ENCODE assay signal across 8 mouse cellular contexts in the genomic region with DNA sequence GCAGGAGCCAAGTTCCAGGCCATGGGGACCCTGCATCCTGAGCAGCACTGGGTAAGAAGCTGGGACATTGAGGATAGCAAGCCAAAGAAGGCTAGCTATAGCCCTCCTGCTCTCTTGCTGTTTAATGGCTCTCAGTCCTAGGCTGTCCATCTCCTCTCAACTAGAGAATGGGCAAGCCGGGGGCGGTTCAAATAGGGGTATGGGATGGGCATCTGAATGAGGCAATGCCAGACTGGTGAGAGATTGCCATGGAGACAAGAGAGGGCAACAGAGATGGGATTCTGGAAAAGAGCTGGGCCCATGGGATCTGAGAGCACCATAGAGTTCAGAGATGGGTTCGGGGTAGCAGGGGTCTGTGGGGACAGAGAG. TPM values are rescaled to one million over a fixed set of nuclear protein-coding genes. Genes with fewer than 3 reads are reported as not detected.
DNase-seq lines count a peak whose midpoint lies in the region; ATAC-seq and TF ChIP-seq lines count a peak whose summit lies in the region.

No protein-coding gene starts in this region.

- no peak for TF ChIP-seq POLR2A in heart, adult 2 months (IDR thresholded peaks at IDR 0.05; ENCODE audit: insufficient read depth, low read depth, low read length)

- peak overlapping the region; percentile 12; the same call in 1 of the 2 replicates for H3K27ac ChIP-seq in heart, adult 2 months
- H3K27ac ChIP-seq in left cerebral cortex, adult 2 months, result peak overlapping the region; percentile 64
- no peak overlapping the region for H3K27ac ChIP-seq in forebrain, embryonic 13.5 days
- peak overlapping the region; percentile 77 for H3K27ac ChIP-seq in limb, embryonic 15.5 days

- H3K79me2 ChIP-seq in heart, adult 2 months (replicated peaks; ENCODE audit: control insufficient read depth, insufficient read depth, low read length), result no peaks in the 10 kb centered on the region

- H3K9ac ChIP-seq in heart, adult 2 months (ENCODE audit: low read depth, low read length), result no peak overlapping the region
- peak overlapping the region; percentile 21; the same call in 1 of the 2 replicates for H3K9ac ChIP-seq in forebrain, embryonic 13.5 days
- no peak overlapping the region for H3K9ac ChIP-seq in limb, embryonic 15.5 days

- peaks cover 14% of the 10 kb centered on the region for H3K4me1 ChIP-seq in heart, adult 2 months (ENCODE audit: control insufficient read depth, insufficient read depth, low read length)
- peaks cover 31% of the 10 kb centered on the region for H3K4me1 ChIP-seq in forebrain, embryonic 13.5 days
- peaks cover 64% of the 10 kb centered on the region for H3K4me1 ChIP-seq in limb, embryonic 15.5 days

- H3K4me2 ChIP-seq in forebrain, embryonic 13.5 days, result no peak overlapping the region
- H3K4me2 ChIP-seq in limb, embryonic 15.5 days, result peak overlapping the region; percentile 24

- H3K4me3 ChIP-seq in heart, adult 2 months, result no peak overlapping the region
- H3K4me3 ChIP-seq in left cerebral cortex, adult 2 months, result no peak overlapping the region
- H3K4me3 ChIP-seq in forebrain, embryonic 13.5 days, result no peak overlapping the region
- 0 out of 2 replicates have a peak overlapping the region, but pooled peaks have one; percentile 6 for H3K4me3 ChIP-seq in limb, embryonic 15.5 days

- TF ChIP-seq CTCF in heart, adult 2 months (IDR thresholded peaks at IDR 0.05), result no peak
- no peak for TF ChIP-seq CTCF in left cerebral cortex, adult 2 months (IDR thresholded peaks at IDR 0.05)

- intact Hi-C loops in heart, adult 2 months (cut with DNase I), result loop anchor here (2.0 to 5.0 kb wide), 3 partner anchors 56 to 285 kb away; no protein-coding TSS in a partner anchor
- intact Hi-C loops in heart, postnatal 14 days (cut with DNase I), result loop anchor here (10.0 kb wide), 1 partner anchor 58 kb away; no protein-coding TSS in a partner anchor
- intact Hi-C loops in left cerebral cortex, adult 2 months (cut with DNase I), result no loop called here
- intact Hi-C loops in left cerebral cortex, postnatal 10 days (cut with DNase I), result no loop called here

- TF ChIP-seq EP300 in heart, adult 2 months (IDR thresholded peaks at IDR 0.05; ENCODE audit: insufficient read depth, low read depth, low read length), result no peak

- ATAC-seq in forebrain, embryonic 13.5 days, result no peak
- ATAC-seq in limb, embryonic 15.5 days (ENCODE audit: insufficient number of reproducible peaks, low FRiP score, low TSS enrichment, low read depth), result no peak

- no peaks in the 10 kb centered on the region for H3K27me3 ChIP-seq in heart, adult 2 months (ENCODE audit: control insufficient read depth, insufficient read depth, low read length)
- peaks cover 4% of the 10 kb centered on the region; the same call in 1 of the 2 replicates for H3K27me3 ChIP-seq in forebrain, embryonic 13.5 days
- H3K27me3 ChIP-seq in limb, embryonic 15.5 days, result no peaks in the 10 kb centered on the region

- H3K36me3 ChIP-seq in heart, adult 2 months (ENCODE audit: control insufficient read depth, insufficient read depth, low read length), result no peaks in the 10 kb centered on the region
- peaks cover 39% of the 10 kb centered on the region for H3K36me3 ChIP-seq in forebrain, embryonic 13.5 days (ENCODE audit: poor library complexity, severe bottlenecking)
- peaks cover 46% of the 10 kb centered on the region for H3K36me3 ChIP-seq in limb, embryonic 15.5 days

- WGBS in heart, adult 2 months, result 90% methylated on average over 3 of the region's 3 CpGs
- WGBS in forebrain, embryonic 13.5 days, result 88% methylated on average over 3 of the region's 3 CpGs
- 94% methylated on average over 3 of the region's 3 CpGs for WGBS in limb, embryonic 15.5 days

- H3K9me3 ChIP-seq in forebrain, embryonic 13.5 days (replicated peaks), result no peaks in the 10 kb centered on the region
- no peaks in the 10 kb centered on the region for H3K9me3 ChIP-seq in limb, embryonic 15.5 days

- DNase-seq in heart, adult 2 months, result no peak
- DNase-seq in heart, postnatal 14 days, result no peak
- DNase-seq in left cerebral cortex, adult 2 months (ENCODE audit: extremely low spot score in 1 of 2, low spot score in 2 of 2), result no peak
- no peak for DNase-seq in left cerebral cortex, postnatal 10 days (ENCODE audit: extremely low spot score in 1 of 2, low spot score in 2 of 2)
- no peak for DNase-seq in right cerebral cortex, postnatal 36 days (ENCODE audit: low spot score in 2 of 2)
- no peak for DNase-seq in embryo, embryonic 10.5 days (ENCODE audit: low spot score)

RNA-seq across cellular contexts. Expression of a gene that starts 0.4 kb away (rescaled TPM):
- total RNA-seq in heart, adult 2 months (2021), result under 1 TPM; 0.37 to 0.39 TPM
- polyA plus RNA-seq in heart, adult 2 months (2012; rRNA removed), result 0.41 and 0.79 TPM in 2 replicates
- under 1 TPM; 0.44 to 0.53 TPM for total RNA-seq in heart, postnatal 14 days (2021)
- 1 to 10 TPM in 1 of 2 experiments, under 1 TPM in 1; 0.95 to 2.2 TPM for total RNA-seq in left cerebral cortex, adult 2 months (2021)
- under 1 TPM; 0.71 to 0.77 TPM for total RNA-seq in left cerebral cortex, postnatal 10 days (2021)
- 0.67 and 0.78 TPM in 2 replicates for polyA plus RNA-seq in forebrain, embryonic 13.5 days (2015; fragmentation: Nextera tagmentation; extraction: Ambion mirVana)
- 0.95 and 1.1 TPM in 2 replicates for polyA plus RNA-seq in limb, embryonic 15.5 days (2015; fragmentation: Nextera tagmentation; extraction: Ambion mirVana)

RNA-seq across cellular contexts. Expression of a gene that starts 14.4 kb away (rescaled TPM):
- 10 to 100 TPM; 23.8 to 25.6 TPM for total RNA-seq in heart, adult 2 months (2021)
- polyA plus RNA-seq in heart, adult 2 months (2012; rRNA removed), result 22.3 and 27.7 TPM in 2 replicates
- 10 to 100 TPM; 34.1 to 34.6 TPM for total RNA-seq in heart, postnatal 14 days (2021)
- total RNA-seq in left cerebral cortex, adult 2 months (2021), result 10 to 100 TPM; 84.6 to 88.2 TPM
- total RNA-seq in left cerebral cortex, postnatal 10 days (2021), result 10 to 100 TPM; 84.0 to 86.7 TPM
- 190 and 196 TPM in 2 replicates for polyA plus RNA-seq in forebrain, embryonic 13.5 days (2015; fragmentation: Nextera tagmentation; extraction: Ambion mirVana)
- 182 and 187 TPM in 2 replicates for polyA plus RNA-seq in limb, embryonic 15.5 days (2015; fragmentation: Nextera tagmentation; extraction: Ambion mirVana)

RNA-seq across cellular contexts. Expression of a gene that starts 32.1 kb away (rescaled TPM):
- 10 to 100 TPM; 51.1 to 55.6 TPM for total RNA-seq in heart, adult 2 months (2021)
- polyA plus RNA-seq in heart, adult 2 months (2012; rRNA removed), result 53.7 and 59.5 TPM in 2 replicates
- 10 to 100 TPM; 60.5 to 61.1 TPM for total RNA-seq in heart, postnatal 14 days (2021)
- 10 to 100 TPM; 60.9 to 65.6 TPM for total RNA-seq in left cerebral cortex, adult 2 months (2021)
- total RNA-seq in left cerebral cortex, postnatal 10 days (2021), result 10 to 100 TPM; 73.1 to 75.9 TPM
- 25.6 and 26.7 TPM in 2 replicates for polyA plus RNA-seq in forebrain, embryonic 13.5 days (2015; fragmentation: Nextera tagmentation; extraction: Ambion mirVana)
- 19.6 and 20.0 TPM in 2 replicates for polyA plus RNA-seq in limb, embryonic 15.5 days (2015; fragmentation: Nextera tagmentation; extraction: Ambion mirVana)

RNA-seq across cellular contexts. Expression of a gene that starts 48.1 kb away (rescaled TPM):
- 10 to 100 TPM; 15.7 to 17.7 TPM for total RNA-seq in heart, adult 2 months (2021)
- polyA plus RNA-seq in heart, adult 2 months (2012; rRNA removed), result 18.0 and 27.3 TPM in 2 replicates
- total RNA-seq in heart, postnatal 14 days (2021), result 10 to 100 TPM; 24.1 to 26.0 TPM
- 10 to 100 TPM; 19.9 to 20.2 TPM for total RNA-seq in left cerebral cortex, adult 2 months (2021)
- total RNA-seq in left cerebral cortex, postnatal 10 days (2021), result 10 to 100 TPM; 24.4 to 25.2 TPM
- 183 and 200 TPM in 2 replicates for polyA plus RNA-seq in forebrain, embryonic 13.5 days (2015; fragmentation: Nextera tagmentation; extraction: Ambion mirVana)
- 126 and 127 TPM in 2 replicates for polyA plus RNA-seq in limb, embryonic 15.5 days (2015; fragmentation: Nextera tagmentation; extraction: Ambion mirVana)

RNA-seq across cellular contexts. Expression of a gene that starts 58.9 kb away (rescaled TPM):
- 10 to 100 TPM; 11.3 to 16.8 TPM for total RNA-seq in heart, adult 2 months (2021)
- polyA plus RNA-seq in heart, adult 2 months (2012; rRNA removed), result 13.4 and 17.4 TPM in 2 replicates
- total RNA-seq in heart, postnatal 14 days (2021), result 10 to 100 TPM; 13.9 to 18.2 TPM
- 10 to 100 TPM; 50.1 to 71.0 TPM for total RNA-seq in left cerebral cortex, adult 2 months (2021)
- 10 to 100 TPM; 35.9 to 36.3 TPM for total RNA-seq in left cerebral cortex, postnatal 10 days (2021)
- 59.4 and 61.9 TPM in 2 replicates for polyA plus RNA-seq in forebrain, embryonic 13.5 days (2015; fragmentation: Nextera tagmentation; extraction: Ambion mirVana)
- 78.5 and 79.1 TPM in 2 replicates for polyA plus RNA-seq in limb, embryonic 15.5 days (2015; fragmentation: Nextera tagmentation; extraction: Ambion mirVana)

Comparison
In these comparisons a context has a peak if more than half of its experiments do, and no peak if none do; other contexts are left out.
1. intact Hi-C loops: an anchor here in heart, adult 2 months (2.0 to 5.0 kb wide) and heart, postnatal 14 days (10.0 kb wide); none called in left cerebral cortex, adult 2 months and left cerebral cortex, postnatal 10 days.